Mouse (Mus musculus) layer of hippocampus, adult 18-20 months (tissue): ENCODE measurements around the gene Cfap298. TPM values are rescaled to one million over a fixed set of nuclear protein-coding genes. Genes with fewer than 3 reads are reported as not detected.

Source experiments
- DNase-seq, 2 experiments: peaks; one replicate each; pipeline ENCODE4 v3.0.0; 2022; ENCODE audit warnings: low spot score in 2 of 2
- microRNA-seq, 2 experiments: library from miRNA; unstranded; fragments of <30 nt; microRNA quantifications; one replicate each; pipeline ENCODE4 v1.2.0; 2021
- total RNA-seq, 2 experiments: library from RNA; stranded (reverse); gene quantifications; 2 replicates each; pipeline ENCODE4 v1.2.3; 2021

The Cfap298 gene
- total RNA-seq, 2 experiments from 2014 or later = 47.2 to 59.6 TPM

DNA sequence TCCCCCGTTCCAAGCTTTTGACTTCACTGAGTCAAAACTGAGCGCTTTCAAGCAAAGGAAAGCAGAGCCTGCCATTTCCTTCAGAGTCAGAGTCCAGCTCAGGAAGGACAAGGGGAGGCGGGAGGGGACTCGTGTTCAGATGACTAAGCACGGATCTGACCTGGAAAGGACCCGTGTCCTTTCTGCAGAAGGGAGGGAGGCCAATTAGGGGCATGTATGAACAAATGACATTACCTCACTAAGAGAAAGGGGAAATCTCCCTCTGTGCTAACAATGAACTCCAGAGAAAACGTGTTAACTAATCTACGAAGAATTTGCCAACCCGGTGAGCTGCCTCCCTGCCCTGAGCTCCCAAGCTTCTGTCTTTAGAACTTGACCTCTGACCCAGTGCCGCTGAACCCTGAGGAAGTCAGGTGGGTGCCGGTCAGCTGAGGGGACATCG lies 18.9 kb downstream of the Cfap298 start:
- no peak for DNase-seq

DNA sequence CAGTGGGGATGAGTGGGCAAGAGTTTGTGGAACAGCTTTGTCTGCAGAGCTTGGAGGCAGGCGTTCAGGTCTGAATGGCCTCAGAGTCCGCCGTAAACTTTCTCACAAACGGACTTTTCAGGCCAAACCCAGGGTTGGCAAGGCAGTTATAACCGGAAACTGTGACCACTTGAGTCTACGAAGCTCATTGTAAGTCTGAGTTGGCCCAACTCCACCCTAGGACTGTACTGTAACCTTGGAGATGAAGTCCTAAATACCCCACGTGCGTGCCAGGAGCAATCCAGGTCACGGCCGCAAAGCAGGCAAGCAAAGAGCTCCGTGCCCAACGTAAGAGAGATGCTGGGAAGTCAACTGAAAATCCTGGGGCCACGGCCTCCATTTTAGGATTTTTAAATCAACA lies 23.1 kb downstream of the Cfap298 start:
- DNase-seq = no peak

DNA sequence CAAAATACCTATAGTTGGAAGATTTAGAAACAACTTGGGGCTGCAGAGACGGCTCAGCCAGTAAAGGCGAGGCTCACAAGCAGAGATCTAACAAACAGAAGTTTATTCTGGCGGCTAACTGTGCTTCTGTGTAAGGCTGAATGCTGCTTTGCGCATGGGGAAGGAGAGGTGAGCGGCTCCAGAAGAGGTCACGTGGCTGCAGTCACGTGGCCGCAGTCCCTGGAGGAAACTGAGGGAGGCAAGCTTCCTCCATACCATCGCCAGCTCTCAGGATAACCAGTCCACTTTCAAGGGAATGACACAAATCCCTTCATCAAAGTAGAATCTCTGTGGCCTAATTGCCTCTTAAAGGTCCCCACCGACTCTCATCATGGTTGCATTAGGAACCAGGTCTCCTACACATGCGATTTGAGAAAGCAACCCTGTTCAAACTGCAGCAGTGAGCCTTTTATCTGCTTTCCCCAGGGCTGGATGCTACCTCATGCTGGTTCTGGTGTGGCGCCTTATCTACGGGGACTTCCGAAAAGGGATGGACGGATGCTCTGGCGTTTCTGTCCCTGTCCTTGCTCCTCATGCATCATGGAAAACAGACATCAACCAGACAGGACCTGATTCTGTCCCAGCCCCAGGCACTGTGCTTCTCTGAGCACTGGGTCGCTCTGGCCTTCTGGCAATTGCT lies 23.9 kb downstream of the Cfap298 start:
- DNase-seq = no peak

DNA sequence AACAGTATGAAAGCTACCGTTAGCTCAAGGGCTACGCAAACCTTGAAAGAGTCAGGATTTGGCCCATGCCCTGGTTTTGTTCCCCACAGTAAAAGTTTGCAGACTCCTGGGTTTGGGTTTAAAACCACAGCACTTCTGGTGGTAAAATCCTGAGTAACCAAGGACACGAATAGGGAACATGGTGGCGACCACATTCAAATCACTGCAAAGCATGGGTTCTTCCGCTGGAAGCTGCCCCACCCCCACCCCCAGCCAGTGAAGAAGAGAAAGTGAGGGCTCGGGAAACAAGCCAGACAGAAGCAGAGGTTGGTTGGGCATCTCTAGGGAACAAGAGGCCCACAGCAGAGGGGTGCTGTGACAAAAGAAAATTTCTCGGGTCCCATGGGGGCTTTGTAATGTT lies 27.7 kb downstream of the Cfap298 start:
- no peak for DNase-seq

DNA sequence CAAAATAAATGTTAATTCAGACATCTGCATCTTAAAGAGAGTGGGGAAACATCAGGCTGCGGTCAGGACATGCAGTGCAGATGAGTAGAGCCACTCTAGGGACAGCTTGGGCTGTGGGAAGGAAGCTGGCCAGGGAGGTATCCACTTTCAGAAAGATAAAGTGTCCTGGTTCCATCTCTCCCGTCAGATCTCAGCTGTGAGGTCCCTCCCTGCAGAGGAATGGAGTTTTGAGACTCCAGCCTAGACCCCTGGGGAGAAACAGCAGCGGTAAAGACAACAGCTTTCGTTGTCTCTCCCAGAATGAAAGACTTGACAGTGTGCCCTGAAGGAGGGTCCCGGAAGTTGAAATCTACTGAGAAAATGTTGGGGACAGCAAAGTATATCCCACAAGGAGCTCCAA lies 31.6 kb downstream of the Cfap298 start:
- no peak for DNase-seq

DNA sequence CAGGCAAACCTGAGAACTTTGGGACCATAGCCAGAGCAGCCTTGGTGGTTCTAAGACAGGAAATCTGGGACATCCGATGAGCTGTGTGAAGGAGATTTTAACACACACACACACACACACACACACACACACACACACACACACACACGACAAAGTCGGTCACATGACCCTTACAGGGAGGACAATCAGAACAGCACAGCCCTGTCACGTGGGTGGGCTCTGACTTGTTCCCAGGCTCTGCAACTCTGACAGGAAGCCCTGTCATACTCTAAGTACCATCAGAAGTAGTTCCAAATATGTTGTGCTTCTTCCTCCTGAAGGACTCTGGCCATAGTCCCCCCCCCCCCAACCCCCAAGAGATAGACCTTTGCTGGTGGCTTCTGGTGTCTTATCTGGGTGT lies 33.5 kb downstream of the Cfap298 start:
- DNase-seq = no peak

DNA sequence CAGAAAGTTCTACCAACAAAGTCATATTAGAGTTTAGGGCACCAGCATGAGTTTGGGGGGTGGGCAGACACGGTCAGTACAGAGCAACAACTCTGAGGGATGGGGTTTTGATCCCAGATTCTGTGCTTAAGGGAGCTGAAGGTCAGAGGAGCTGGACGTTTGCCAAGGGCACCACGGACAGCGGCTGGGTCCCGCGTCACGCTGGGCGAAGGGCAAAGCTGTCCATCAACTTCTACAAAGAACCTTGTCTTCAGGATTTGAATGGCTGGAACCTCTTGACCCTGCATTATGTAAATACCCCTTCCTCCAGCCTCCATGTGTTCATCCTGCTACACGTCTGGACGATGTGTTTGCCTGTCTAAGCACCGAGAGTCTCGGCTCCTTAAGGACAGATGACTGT lies 35.4 kb downstream of the Cfap298 start:
- DNase-seq = no peak

DNA sequence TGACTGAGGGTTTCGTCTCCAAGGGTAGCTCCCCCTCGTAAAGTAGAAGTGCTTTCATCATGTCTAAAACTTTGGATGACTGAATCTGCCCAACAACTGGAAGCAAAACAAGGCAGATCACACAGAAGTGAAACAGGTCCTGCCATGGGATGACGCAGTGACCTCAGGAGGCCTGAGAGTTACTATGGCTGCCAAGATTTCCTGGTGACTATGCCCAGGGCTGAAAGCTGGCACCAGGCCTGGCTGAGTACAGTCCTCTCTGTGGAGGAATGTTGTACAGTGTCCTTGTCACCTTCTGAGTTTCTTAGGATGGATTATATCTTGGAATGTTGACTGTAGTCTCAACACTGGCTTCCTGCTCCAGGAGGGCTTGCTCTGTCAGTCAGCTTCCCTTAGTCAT lies 37.3 kb downstream of the Cfap298 start:
- DNase-seq = no peak

DNA sequence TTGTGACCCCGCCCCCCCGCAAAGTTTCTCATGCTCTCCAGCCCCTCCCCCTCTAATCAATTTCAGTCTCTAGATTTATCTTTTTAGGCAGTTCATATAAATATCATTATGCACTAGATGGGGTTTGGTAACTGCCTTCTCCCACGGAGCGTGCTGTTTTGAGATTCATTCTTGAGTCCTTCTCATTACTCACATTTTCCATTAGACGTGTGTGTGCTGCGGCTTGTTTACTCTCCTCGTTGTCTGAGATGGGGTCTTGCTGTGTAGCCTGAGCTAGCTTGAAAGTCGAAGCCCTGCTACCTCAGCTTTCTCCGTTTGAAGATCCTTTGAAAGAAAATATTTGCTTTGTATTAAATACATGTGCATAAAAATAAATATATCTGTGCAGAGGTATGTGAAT lies 41.1 kb downstream of the Cfap298 start:
- no peak for DNase-seq

DNA sequence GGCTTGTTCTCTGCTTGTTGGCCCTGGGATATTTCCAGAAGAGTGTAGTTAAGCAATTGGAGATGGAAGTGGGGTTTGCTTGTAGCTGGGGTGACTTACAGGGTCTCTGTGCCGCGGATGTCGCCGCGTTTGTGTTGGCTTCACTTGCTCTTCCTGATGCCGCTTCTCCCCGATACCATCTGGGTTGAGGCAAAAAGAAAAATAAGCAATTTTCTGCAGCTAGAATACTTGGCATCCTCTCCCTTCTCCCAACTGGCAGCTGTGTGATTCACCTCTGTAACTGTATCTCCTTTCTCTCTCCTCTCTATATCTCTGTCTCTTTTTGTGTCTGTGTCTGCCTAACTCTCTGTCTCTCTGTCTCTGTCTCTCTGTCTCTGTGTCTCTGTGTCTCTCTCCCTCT lies 41.9 kb downstream of the Cfap298 start:
- peak in 1 of 2 experiments; percentile 17 for DNase-seq

DNA sequence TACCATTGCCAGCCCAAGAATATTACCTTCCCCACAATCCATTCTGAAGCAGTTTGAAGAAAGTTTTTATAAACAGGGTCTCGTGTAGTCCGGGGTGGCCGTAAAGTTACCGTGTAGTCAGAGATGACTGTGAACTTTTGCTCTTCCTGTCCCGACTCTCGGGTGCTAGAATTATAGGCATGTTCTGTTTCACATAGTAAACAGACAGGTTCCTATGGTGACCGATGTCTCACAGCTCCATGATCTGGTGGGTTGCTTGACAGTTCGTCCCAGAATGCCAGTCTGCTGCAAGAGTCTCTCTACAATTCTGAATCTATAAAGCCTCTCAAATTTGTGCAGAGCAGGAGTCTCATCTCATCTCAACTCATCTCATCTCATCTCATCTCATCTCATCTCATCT lies 42.8 kb downstream of the Cfap298 start:
- peak in 1 of 2 experiments; percentile 44 for DNase-seq

DNA sequence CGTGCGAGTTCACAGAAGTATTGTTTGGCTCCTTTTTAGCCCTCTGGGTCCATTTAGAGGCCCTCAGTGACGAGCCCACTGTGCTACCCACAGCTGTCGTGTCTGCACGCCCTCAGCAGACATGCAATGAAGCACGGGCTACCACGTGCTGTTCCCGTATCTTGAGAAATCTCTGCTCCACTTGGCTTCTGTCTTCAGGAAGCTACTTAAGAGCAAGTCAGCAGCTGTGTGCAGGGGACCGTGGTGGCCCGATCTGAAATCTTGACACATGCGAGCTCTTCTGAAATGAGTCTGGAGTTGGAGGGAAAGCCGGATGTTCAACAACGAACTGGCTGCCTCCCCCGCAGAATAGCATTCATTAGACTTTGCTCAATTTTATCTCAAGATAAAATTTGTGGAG lies 43.3 kb downstream of the Cfap298 start:
- no peak for DNase-seq

DNA sequence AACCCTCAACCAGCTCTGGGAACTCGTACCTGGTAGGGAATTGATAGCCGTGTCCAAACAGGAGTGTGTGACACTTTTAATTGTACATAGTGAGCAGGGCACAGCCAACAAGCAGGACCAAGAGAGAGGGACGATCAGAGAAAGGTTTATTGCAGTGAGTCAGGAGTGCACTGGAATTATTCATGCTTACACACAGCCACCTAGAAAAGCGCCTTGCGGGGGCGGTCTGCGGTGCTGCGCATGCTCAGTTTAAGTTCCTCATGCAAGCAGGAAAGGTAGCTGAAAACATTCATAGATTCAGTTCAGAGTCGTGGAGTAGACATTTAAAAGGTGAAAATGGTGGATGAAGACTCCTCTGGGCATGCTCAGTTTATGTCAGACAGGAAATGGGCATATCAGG lies 44.2 kb downstream of the Cfap298 start:
- no peak for DNase-seq

DNA sequence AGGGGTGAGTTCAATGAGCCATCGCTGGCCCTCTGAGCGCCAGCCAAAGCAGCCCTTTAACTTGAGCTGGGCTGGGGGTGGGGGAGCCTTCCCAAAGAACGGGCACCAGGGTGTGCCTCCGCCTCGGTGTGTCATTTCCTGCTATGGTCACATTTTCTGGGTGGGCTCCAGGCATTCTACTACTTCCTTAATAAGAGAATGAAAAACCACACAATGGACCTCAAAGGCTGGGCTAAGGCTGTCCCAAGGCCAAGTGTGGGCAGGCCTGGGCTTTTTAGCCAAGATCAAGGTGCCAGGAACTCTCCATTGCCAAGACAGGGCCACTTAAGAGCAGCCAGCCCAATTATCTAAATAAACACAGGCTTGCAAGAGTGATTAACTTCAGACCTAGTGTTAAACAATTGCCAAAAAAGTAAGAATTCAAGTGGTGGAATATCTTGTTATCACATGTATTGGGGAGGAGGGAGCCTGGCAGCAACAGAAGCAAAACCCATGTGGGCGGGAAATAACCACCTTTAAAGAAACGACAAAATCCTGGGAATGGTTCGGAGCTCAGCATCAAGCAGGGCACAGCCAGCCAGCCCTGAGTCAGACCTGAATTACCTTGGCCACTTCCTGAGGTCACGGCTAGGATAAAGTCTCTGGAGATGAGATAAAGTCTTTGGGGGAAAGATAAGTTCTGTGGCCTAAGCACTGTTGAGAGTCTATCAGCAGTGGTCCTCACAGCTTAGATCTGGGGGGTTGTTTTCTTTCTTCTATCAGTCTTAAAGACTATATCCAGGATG lies 48.9 kb downstream of the Cfap298 start:
- no peak for DNase-seq

DNA sequence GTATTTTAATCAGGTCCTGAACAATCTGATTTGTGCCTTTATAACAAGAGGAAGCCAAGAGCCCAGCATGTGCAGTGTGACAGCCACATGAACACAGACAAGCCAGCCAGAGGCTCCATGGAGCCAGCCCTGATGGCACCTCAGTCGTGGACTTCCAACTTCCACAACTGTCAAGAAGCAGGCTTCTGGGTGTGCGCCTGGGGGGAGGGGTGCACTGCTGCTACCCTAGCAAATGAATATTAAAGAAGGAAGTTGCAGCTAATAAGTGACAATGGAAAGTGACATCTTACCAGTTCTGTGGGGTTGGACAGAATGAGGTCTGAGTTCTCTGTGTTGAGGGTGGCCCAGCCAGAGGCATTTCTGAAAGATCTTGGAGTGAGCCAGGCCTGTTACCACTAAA lies 49.6 kb downstream of the Cfap298 start:
- DNase-seq = no peak

DNA sequence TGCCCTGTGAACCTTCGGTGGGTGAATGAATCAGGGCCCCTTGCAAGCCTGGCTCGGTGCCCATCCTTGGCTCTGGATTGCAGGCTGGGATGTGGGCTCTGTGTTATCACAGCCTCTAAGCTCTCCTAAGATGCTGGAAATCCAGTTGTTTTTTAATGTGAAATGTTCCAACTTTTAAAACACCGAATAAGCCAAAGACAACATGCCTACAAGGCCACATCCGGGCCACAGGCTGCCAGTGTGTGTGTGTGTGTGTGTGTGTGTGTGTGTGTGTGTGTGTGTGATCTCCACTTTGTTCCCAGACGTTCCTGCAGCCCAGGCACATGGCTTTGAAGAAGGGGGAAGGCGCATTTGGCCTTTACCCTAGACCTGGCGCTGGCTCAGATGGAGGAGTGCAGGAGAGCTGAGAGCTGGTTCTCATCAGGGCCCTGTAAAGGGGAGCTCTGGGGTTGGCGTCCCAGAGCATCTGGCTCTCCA lies 52.4 kb downstream of the Cfap298 start:
- no peak for DNase-seq

DNA sequence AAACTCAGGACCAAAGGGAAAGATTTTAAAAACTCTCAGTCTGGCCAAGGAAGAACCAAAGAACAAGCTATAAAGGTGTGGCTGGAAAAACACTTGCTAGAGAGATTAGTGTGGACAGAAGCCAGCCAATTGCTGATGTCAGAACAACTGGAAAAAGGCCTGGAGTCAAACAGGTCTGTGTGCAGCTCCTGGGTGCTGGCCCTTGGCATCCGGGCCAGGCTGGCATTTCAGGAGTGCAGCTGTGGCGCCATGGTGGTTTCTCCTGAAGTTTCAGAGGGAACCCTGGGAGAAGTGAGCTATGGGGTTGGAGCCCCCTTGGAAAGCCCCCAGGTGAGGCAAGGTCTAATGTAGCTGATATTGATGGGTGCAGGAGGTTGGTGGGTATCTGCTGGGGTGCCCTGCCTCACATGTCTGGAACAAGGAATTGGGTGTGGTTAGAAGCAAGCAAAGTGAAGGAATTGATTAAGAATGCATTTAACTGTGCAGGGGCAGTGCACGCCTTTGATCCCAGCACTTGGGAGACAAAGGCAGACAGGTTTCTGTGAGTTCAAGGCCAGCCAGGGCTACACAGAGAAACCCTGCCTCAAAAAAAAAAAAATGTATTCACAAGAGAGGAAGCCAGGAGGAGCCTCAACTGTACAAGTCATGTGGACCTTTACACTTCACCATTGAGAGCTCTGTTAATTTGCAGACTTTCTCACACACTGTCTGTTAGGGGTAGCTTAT lies 56.6 kb downstream of the Cfap298 start:
- no peak for DNase-seq

Small RNA genes lying within 50 kb of the gene (microRNA-seq; reads per million reads assigned to microRNA genes)
- gene Gm22933 = 0 reads per million in 2 experiments

Other genes with a start within 250 kb of the Cfap298 start
- 10 to 100 TPM in 1 of 2 experiments, 1 to 10 TPM in 1; 8.5 to 10.3 TPM for gene Mis18a, start 207.7 kb downstream of the Cfap298 start, total RNA-seq
- under 1 TPM in 1 of 2 experiments, not detected in 1; 0.66 TPM for gene Mrap, start 196.9 kb downstream of the Cfap298 start, total RNA-seq
- gene Urb1, start 124.7 kb downstream of the Cfap298 start, total RNA-seq = 10 to 100 TPM; 14.7 to 14.9 TPM
- 1 to 10 TPM; 2.8 to 3.0 TPM for gene Eva1c, start 108.4 kb downstream of the Cfap298 start, total RNA-seq
- 100 to 1,000 TPM; 425 to 459 TPM for gene Synj1, start 76.2 kb upstream of the Cfap298 start, total RNA-seq
- 10 to 100 TPM; 63.3 to 68.5 TPM for gene Paxbp1, start 109.4 kb upstream of the Cfap298 start, total RNA-seq
- gene 4932438H23Rik, start 160.0 kb upstream of the Cfap298 start, total RNA-seq = 1 to 10 TPM; 2.2 to 2.7 TPM